Mouse (Mus musculus) heart, embryonic 12.5 days (tissue): ENCODE data around the gene Arhgef3. TPM values are rescaled to one million over a fixed set of nuclear protein-coding genes. Genes with fewer than 3 reads are reported as not detected.

ENCODE experiments used
- ATAC-seq: fragments of 200-750 bp; cut with Nextera tagmentation; 2 replicates; pipeline ENCODE4 v1.8.0; 2017; ENCODE audit warnings: moderate TSS enrichment, moderate library complexity; ENCODE audit not compliant: insufficient number of reproducible peaks, low FRiP score
- H3K27ac ChIP-seq: fragments of 300-500 bp; sonication (generic); 2 replicates; pipeline ENCODE4 v1.5.1; 2016; ENCODE audit warnings: mild to moderate bottlenecking, moderate library complexity; ENCODE audit not compliant: poor library complexity, severe bottlenecking
- H3K27me3 ChIP-seq: fragments of 300-500 bp; sonication (generic); replicated peaks from 2 replicates; pipeline ENCODE4 v1.6.1; 2016; ENCODE audit warnings: mild to moderate bottlenecking, moderate library complexity
- H3K36me3 ChIP-seq: fragments of 300-500 bp; sonication (generic); 2 replicates; pipeline ENCODE4 v1.6.1; 2016; ENCODE audit warnings: mild to moderate bottlenecking, moderate library complexity
- H3K4me1 ChIP-seq: fragments of 300-500 bp; sonication (generic); replicated peaks from 2 replicates; pipeline ENCODE4 v1.6.1; 2016; ENCODE audit warnings: mild to moderate bottlenecking
- H3K4me2 ChIP-seq: fragments of 300-500 bp; sonication (generic); 2 replicates; pipeline ENCODE4 v1.6.1; 2016; ENCODE audit warnings: mild to moderate bottlenecking, moderate library complexity
- H3K4me3 ChIP-seq: fragments of 300-500 bp; sonication (generic); 2 replicates; pipeline ENCODE4 v1.5.1; 2016; ENCODE audit warnings: mild to moderate bottlenecking
- H3K9ac ChIP-seq: fragments of 300-500 bp; sonication (generic); 2 replicates; pipeline ENCODE4 v1.6.1; 2016; ENCODE audit warnings: mild to moderate bottlenecking, moderate library complexity
- H3K9me3 ChIP-seq: fragments of 300-500 bp; sonication (generic); replicated peaks from 2 replicates; pipeline ENCODE4 v1.6.1; 2016; ENCODE audit warnings: mild to moderate bottlenecking, moderate library complexity
- WGBS: fragments of 180-500 bp; shearing (Covaris S2); methylation state at CpG from one replicate; pipeline ENCODE4 v1.1.7; 2016; 5-methylcytosine and 5-hydroxymethylcytosine counted together
- polyA plus RNA-seq: library from polyadenylated mRNA; unstranded; fragments of >200 nt; fragmentation: Nextera tagmentation; extraction: Ambion mirVana; gene quantifications from 2 replicates; pipeline ENCODE4 v1.2.1, GENCODE M21; 2016

The Arhgef3 gene
- polyA plus RNA-seq, 1 experiment from 2014 or later = 17.6 TPM

DNA sequence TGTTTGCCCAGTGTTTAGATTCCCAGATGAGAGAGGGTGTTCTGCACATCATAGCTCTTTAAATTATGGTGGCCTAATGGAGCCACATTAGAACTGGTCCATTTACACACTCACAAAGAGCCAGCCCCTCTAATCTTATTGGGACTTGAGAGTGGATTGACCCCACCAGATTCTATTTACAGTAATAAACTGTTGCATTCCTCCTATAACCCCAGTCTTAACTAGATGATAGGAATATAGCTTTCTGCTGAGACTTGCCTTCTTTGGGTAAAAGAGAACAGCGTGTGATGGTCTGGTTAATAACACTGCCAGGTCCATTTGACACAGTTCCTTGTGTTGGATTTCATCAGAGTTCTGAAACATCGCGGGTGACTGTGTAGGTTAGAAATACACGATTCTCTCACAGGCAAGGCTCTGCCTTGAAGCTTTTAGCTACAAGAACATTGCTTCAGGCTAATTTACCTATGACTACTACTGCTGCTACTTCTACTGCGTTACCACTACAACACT lies 268.7 kb downstream of the Arhgef3 start:
- no peak overlapping the region for H3K9ac ChIP-seq
- H3K36me3 ChIP-seq = peaks cover 13% of the 10 kb centered on the region; the same call in 1 of the 2 replicates
- ATAC-seq = no peak
- WGBS = 83% methylated on average over 5 of the region's 5 CpGs
- H3K4me3 ChIP-seq = no peak overlapping the region
- H3K4me1 ChIP-seq = no peaks in the 10 kb centered on the region
- H3K4me2 ChIP-seq = no peak overlapping the region
- no peak overlapping the region for H3K27ac ChIP-seq
- H3K27me3 ChIP-seq = no peaks in the 10 kb centered on the region
- no peaks in the 10 kb centered on the region for H3K9me3 ChIP-seq

GRCm38 (mm10) chr14:27384143-27384542 lies 269.4 kb downstream of the Arhgef3 start:
- WGBS = 87% methylated on average over 4 of the region's 4 CpGs
- Histone ChIP-seq H3K4me3 (no peak overlapping the region), H3K27me3 (no peaks in the 10 kb centered on the region), H3K27ac (no peak overlapping the region), H3K4me2 (no peak overlapping the region), H3K9ac (no peak overlapping the region), H3K36me3 (peaks cover 13% of the 10 kb centered on the region; the same call in 1 of the 2 replicates), H3K9me3 (no peaks in the 10 kb centered on the region), H3K4me1 (no peaks in the 10 kb centered on the region)
- ATAC-seq = no peak

DNA sequence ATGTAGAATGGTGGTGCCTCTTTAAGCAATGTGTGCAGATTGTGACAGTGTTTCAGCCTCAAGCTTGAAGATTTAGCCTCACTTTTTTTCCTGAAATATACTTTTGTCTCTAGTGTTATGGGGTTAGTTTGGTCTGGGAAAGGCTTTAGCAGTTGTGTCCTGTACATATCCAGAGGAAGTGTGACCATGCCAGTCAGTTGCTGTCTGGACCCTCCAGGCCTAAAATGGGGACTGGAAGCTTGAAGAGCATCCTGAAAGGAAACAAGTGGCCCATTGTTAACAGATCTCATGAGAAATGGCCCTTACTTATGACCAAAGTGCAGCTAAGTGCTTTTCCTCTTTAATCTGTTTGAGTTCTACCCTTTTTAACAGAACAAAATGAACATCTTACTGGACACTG lies 273.9 kb downstream of the Arhgef3 start:
- Histone ChIP-seq H3K9ac (no peak overlapping the region), H3K27me3 (no peaks in the 10 kb centered on the region), H3K9me3 (no peaks in the 10 kb centered on the region), H3K4me2 (no peak overlapping the region), H3K27ac (no peak overlapping the region), H3K36me3 (peaks cover 13% of the 10 kb centered on the region; the same call in 1 of the 2 replicates), H3K4me3 (no peak overlapping the region), H3K4me1 (0 out of 2 replicates have a peak, but pooled peaks cover 3% of the 10 kb centered on the region)
- ATAC-seq = no peak

DNA sequence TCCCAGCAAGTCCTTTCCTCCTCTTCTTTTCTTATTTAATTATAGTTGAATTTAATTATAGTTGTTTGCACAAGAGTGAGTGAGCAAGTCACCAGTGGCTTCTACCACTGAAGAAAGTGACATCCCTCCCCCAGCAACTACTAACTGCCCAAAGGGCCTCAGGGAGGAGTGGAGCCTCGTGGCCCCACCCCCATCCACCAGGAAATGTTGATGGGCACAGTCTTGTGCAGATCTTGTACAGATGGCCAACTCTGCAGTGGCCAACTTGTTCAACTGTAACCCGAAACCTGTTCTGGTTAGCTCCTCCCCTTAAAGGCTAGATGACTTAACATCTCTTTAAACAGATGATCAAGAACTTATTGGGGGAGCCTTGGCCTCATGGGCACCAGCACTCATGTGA lies 275.0 kb downstream of the Arhgef3 start:
- Histone ChIP-seq H3K9ac (no peak overlapping the region), H3K4me2 (no peak overlapping the region), H3K27ac (no peak overlapping the region), H3K9me3 (no peaks in the 10 kb centered on the region), H3K4me1 (0 out of 2 replicates have a peak, but pooled peaks cover 3% of the 10 kb centered on the region), H3K4me3 (no peak overlapping the region), H3K27me3 (no peaks in the 10 kb centered on the region), H3K36me3 (0 out of 2 replicates have a peak, but pooled peaks cover 7% of the 10 kb centered on the region)
- WGBS = 78% methylated on average over 2 of the region's 2 CpGs
- ATAC-seq = no peak

DNA sequence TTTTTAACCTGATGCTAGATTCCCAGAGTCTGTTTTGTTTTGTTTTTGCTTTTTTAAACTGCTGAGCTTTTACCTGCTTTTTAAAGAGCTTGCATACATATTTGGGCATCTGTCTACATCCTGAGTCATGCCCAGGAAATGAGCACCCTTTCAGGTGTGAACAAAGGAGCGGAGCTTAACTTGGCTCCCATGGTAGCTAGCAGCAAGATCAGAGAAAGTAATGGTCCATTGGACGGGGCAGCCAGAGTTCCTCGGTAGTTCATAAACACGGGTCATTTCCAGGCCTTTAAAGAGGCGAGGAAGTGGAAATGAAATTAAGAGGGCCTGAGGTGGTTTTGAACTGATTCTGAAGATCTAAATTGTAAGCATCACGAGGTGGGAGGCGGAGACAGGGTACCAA lies 276.0 kb downstream of the Arhgef3 start:
- Histone ChIP-seq H3K4me3 (no peak overlapping the region), H3K27ac (no peak overlapping the region), H3K27me3 (no peaks in the 10 kb centered on the region), H3K4me2 (no peak overlapping the region), H3K36me3 (0 out of 2 replicates have a peak, but pooled peaks cover 4% of the 10 kb centered on the region), H3K4me1 (0 out of 2 replicates have a peak, but pooled peaks cover 3% of the 10 kb centered on the region), H3K9me3 (no peaks in the 10 kb centered on the region), H3K9ac (no peak overlapping the region)
- no peak for ATAC-seq
- 83% methylated on average over 7 of the region's 7 CpGs for WGBS

GRCm38 (mm10) chr14:27391776-27392308 lies 277.1 kb downstream of the Arhgef3 start:
- Histone ChIP-seq H3K9me3 (no peaks in the 10 kb centered on the region), H3K36me3 (no peaks in the 10 kb centered on the region), H3K9ac (no peak overlapping the region), H3K4me1 (0 out of 2 replicates have a peak, but pooled peaks cover 3% of the 10 kb centered on the region), H3K27ac (no peak overlapping the region), H3K4me3 (no peak overlapping the region), H3K4me2 (no peak overlapping the region), H3K27me3 (no peaks in the 10 kb centered on the region)
- no peak for ATAC-seq
- 83% methylated on average over 9 of the region's 9 CpGs for WGBS

DNA sequence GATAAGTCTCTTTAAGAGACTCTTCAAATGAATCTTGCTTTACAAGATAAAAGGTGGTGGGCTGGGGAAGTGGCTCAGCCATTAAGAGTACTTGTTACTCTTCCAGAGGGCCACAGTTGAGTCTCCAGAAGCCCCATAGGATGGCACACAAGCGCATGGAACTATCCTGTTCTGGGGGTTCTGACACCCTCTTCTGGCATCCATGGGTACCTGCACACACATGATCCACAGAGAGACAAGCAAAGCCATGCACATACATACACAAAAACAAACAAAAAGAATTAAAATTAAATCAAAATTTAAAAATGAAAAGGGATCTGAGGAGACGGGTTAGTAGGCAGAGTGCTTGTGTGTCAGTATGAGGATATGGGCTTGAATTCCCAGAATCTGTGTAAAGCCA lies 278.0 kb downstream of the Arhgef3 start:
- Histone ChIP-seq H3K4me1 (0 out of 2 replicates have a peak, but pooled peaks cover 3% of the 10 kb centered on the region), H3K9me3 (no peaks in the 10 kb centered on the region), H3K4me2 (no peak overlapping the region), H3K27me3 (no peaks in the 10 kb centered on the region), H3K9ac (no peak overlapping the region), H3K4me3 (no peak overlapping the region), H3K36me3 (peaks cover 2% of the 10 kb centered on the region), H3K27ac (no peak overlapping the region)
- 93% methylated on average over 2 of the region's 2 CpGs for whole genome bisulfite sequencing
- ATAC-seq = no peak

DNA sequence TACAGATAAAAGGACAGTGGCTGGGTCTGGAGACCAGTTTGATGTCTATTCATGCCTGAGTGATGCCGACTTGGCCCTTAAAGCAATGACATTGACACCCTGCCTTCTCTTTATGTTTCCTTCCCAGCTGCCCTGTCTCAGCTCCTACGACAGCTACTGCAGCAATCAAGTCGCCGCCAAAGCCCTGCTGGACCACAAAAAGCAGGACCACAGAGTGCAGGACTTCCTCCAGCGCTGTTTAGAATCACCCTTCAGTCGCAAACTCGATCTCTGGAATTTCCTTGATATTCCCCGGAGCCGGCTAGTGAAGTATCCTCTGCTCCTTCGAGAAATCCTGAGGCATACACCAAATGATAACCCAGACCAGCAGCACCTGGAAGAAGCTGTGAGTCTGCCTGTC lies 279.1 kb downstream of the Arhgef3 start:
- no peak overlapping the region for H3K27ac ChIP-seq
- 46% methylated on average over 10 of the region's 10 CpGs for WGBS
- H3K36me3 ChIP-seq = peaks cover 13% of the 10 kb centered on the region
- H3K9me3 ChIP-seq = no peaks in the 10 kb centered on the region
- H3K9ac ChIP-seq = no peak overlapping the region
- no peaks in the 10 kb centered on the region for H3K27me3 ChIP-seq
- 0 out of 2 replicates have a peak, but pooled peaks cover 3% of the 10 kb centered on the region for H3K4me1 ChIP-seq
- no peak for ATAC-seq
- H3K4me2 ChIP-seq = no peak overlapping the region
- no peak overlapping the region for H3K4me3 ChIP-seq

- Histone ChIP-seq H3K27me3 (no peaks in the 10 kb centered on the region), H3K9me3 (no peaks in the 10 kb centered on the region), H3K4me1 (peaks cover 9% of the 10 kb centered on the region; the same call in 1 of the 2 replicates), H3K4me2 (no peak overlapping the region), H3K27ac (no peak overlapping the region), H3K36me3 (peaks cover 22% of the 10 kb centered on the region), H3K9ac (no peak overlapping the region), H3K4me3 (no peak overlapping the region)
- ATAC-seq = no peak
- WGBS = 69% methylated on average over 7 of the region's 7 CpGs
Observed at GRCm38 (mm10) chr14:27396424-27396823, 281.7 kb downstream of the Arhgef3 start.

GRCm38 (mm10) chr14:27397526-27397925 lies 282.8 kb downstream of the Arhgef3 start:
- no peak overlapping the region for H3K4me2 ChIP-seq
- no peak overlapping the region for H3K9ac ChIP-seq
- peaks cover 11% of the 10 kb centered on the region; the same call in 1 of the 2 replicates for H3K4me1 ChIP-seq
- H3K4me3 ChIP-seq = no peak overlapping the region
- no peaks in the 10 kb centered on the region for H3K9me3 ChIP-seq
- 81% methylated on average over 6 of the region's 6 CpGs for WGBS
- H3K27me3 ChIP-seq = no peaks in the 10 kb centered on the region
- H3K27ac ChIP-seq = no peak overlapping the region
- ATAC-seq = no peak
- peaks cover 32% of the 10 kb centered on the region for H3K36me3 ChIP-seq

DNA sequence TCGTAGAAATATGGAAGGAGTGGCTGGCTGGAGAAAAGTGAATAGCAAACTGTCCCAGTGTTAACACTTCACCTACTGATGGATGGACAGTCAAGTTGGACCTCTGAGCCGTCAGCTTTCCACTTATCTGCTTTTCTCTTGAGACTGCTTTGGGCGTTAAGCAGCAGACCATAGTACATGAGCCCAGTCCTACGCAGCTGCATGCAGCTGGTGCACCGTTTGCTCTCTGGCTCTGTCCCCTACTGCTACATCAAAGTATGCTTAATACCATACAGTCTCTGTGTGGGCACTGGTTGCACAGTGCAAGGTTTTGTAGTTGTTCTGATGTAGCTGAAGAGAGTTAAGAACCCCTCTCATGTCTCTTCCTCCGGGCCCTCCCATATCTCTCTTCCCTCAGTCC lies 285.8 kb downstream of the Arhgef3 start:
- peaks cover 15% of the 10 kb centered on the region; the same call in 1 of the 2 replicates for H3K4me1 ChIP-seq
- H3K4me2 ChIP-seq = no peak overlapping the region
- no peaks in the 10 kb centered on the region for H3K27me3 ChIP-seq
- no peak overlapping the region for H3K4me3 ChIP-seq
- H3K36me3 ChIP-seq = peaks cover 46% of the 10 kb centered on the region
- 59% methylated on average over 6 of the region's 6 CpGs for WGBS
- H3K9me3 ChIP-seq = no peaks in the 10 kb centered on the region
- no peak overlapping the region for H3K27ac ChIP-seq
- ATAC-seq = no peak
- H3K9ac ChIP-seq = no peak overlapping the region
